Mouse (Mus musculus): ENCODE data around the gene Mta2.

DNA sequence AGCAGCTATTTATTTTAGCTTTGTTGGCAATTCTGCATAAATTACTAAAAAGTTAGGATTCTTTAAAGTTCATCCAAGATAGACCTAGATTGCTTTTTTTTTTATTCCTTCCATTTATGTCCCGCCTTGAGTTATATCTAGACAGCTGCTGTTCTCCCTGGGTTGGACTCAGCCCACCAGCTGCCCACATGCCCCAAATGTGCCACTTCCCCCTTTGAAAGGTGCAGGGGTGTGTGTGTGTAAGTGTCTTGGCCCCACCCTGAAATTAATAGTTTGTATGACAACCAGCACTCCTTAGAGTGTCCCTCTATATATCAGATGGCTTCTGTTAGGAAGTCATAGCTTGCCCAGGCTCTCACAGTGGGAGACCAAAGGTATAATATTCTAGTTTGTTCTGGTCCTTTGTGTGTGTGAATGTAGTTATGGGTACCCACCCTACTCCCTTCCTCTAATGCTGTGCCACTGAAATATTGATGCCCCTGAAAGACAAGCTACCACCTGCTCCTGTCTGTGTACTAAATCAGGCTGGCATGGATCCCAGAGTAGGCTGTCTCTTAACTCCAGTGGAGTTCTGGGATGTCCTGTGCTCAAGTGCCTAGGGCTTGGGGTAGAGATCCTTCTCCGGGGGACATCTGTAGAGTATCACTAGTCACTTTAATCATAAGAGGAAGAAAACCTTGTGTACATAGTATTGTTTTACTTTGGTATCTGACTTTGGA lies 39.9 kb downstream of the Mta2 start:
- TF ChIP-seq CTCF (IDR thresholded peaks at IDR 0.05; ENCODE audit: borderline replicate concordance, extremely low read depth, insufficient read depth, insufficient read length) = no peak
- no peak for TF ChIP-seq POLR2A (IDR thresholded peaks at IDR 0.05; ENCODE audit: borderline replicate concordance, extremely low read depth, insufficient read depth, insufficient read length, poor library complexity, severe bottlenecking)

Measured in brain, embryonic 14.5 days (tissue).